Mouse (Mus musculus): ENCODE measurements around the gene Klk1b21. TPM values are rescaled to one million over a fixed set of nuclear protein-coding genes. Genes with fewer than 3 reads are reported as not detected.
"Not testable (repeated sequence)": the region's sequence is repeated elsewhere in the genome, so short reads cannot be mapped to it uniquely, and the experiment has no call there.

Klk1b21 gene
- not detected in 2 replicates for polyA plus RNA-seq (2015; fragmentation: Nextera tagmentation; extraction: Ambion mirVana)

DNA sequence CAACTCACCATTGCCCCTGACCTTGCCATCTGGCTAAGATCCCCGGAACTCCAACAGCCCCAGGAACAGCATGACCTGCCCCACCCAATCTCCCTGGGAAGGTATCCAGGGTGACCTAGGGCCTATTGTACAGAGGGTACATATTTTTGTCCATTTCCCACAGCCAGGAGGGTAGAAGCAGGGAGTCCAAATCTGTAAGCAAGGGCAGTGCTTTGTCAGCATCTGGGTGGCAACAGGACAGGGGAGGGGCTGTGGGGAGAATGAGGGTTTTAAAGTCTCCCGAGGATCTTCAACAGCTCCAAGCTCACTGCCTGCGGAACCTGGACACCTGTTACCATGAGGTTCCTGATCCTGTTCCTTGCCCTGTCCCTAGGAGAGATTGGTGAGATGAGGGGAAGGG lies at the start of gene Klk1b21:
Gene Klk1b21 (plus strand): TSS at position 301 of the 400 bp plus-strand sequence.
- WGBS: 83% methylated on average over 3 of the region's 3 CpGs
- not testable (repeated sequence) for H3K4me3 ChIP-seq (ENCODE audit: low read depth, low read length); H3K27me3 ChIP-seq (ENCODE audit: control insufficient read depth, insufficient read depth, low read depth, low read length); H3K36me3 ChIP-seq (ENCODE audit: control insufficient read depth, insufficient read depth, low read length); H3K9me3 ChIP-seq (replicated peaks; ENCODE audit: control insufficient read depth, low read length, poor library complexity, severe bottlenecking); ATAC-seq; H3K9ac ChIP-seq (ENCODE audit: low read depth, low read length); H3K27ac ChIP-seq (ENCODE audit: low read length); H3K4me1 ChIP-seq (ENCODE audit: control insufficient read depth, insufficient read depth, low read length); H3K4me2 ChIP-seq (ENCODE audit: low read length)

DNA sequence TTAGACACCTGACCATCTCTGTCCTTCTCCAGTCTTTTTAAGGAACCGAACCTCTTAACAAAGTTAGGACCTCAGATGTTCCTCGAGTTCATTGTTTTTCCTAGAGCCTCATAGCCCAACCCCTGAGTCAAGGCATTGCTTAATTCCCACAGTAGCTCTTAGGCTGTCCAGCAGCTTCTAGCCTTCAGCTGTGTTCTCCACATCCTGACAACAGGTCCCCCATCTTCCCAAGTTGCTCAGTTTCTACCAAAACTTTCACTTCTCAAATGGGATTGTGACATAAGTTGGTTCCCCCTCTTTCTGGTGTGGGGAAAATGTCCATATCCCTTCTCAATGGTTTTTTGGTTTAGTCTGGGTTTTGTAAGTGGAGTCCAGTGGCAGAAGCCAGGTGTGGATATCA lies 30.0 kb upstream of the Klk1b21 start:
- no peaks in the 10 kb centered on the region for H3K4me1 ChIP-seq (ENCODE audit: control insufficient read depth, insufficient read depth, low read length)
- no peaks in the 10 kb centered on the region for H3K9me3 ChIP-seq (replicated peaks; ENCODE audit: control insufficient read depth, low read length, poor library complexity, severe bottlenecking)
- no peak overlapping the region for H3K4me2 ChIP-seq (ENCODE audit: low read length)
- no peak for ATAC-seq
- H3K4me3 ChIP-seq (ENCODE audit: low read depth, low read length): no peak overlapping the region
- no peaks in the 10 kb centered on the region for H3K27me3 ChIP-seq (ENCODE audit: control insufficient read depth, insufficient read depth, low read depth, low read length)
- WGBS: 73% methylated on average over 2 of the region's 2 CpGs
- no peak overlapping the region for H3K9ac ChIP-seq (ENCODE audit: low read depth, low read length)
- no peak overlapping the region for H3K27ac ChIP-seq (ENCODE audit: low read length)
- no peaks in the 10 kb centered on the region for H3K36me3 ChIP-seq (ENCODE audit: control insufficient read depth, insufficient read depth, low read length)

DNA sequence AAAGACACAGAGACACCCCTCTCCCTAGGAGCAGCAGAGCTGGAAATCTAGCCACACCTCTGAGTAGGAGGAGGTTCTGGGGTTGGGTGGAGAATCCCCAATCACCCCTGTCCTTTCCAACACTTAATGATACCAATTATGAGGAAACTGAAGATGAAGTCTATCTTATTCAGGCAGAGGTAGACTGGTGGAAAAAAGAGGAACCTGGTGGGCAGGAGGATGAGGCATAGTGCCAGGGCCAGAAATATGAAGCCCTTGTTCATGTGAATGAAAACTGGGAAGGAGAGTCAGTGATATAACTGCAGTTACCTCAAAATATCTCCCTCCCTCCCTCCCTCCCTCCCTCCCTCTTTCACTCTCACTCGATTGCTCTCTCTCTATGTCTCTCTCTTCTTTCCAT lies 24.4 kb upstream of the Klk1b21 start:
- peaks cover under 1% of the 10 kb centered on the region; the same call in 1 of the 2 replicates for H3K9me3 ChIP-seq (replicated peaks; ENCODE audit: control insufficient read depth, low read length, poor library complexity, severe bottlenecking)
- H3K36me3 ChIP-seq (ENCODE audit: control insufficient read depth, insufficient read depth, low read length): no peaks in the 10 kb centered on the region
- WGBS: 67% methylated on average over 1 of the region's 1 CpGs
- H3K4me3 ChIP-seq (ENCODE audit: low read depth, low read length): no peak overlapping the region
- no peak overlapping the region for H3K4me2 ChIP-seq (ENCODE audit: low read length)
- H3K9ac ChIP-seq (ENCODE audit: low read depth, low read length): no peak overlapping the region
- no peak overlapping the region for H3K27ac ChIP-seq (ENCODE audit: low read length)
- no peaks in the 10 kb centered on the region for H3K27me3 ChIP-seq (ENCODE audit: control insufficient read depth, insufficient read depth, low read depth, low read length)
- no peaks in the 10 kb centered on the region for H3K4me1 ChIP-seq (ENCODE audit: control insufficient read depth, insufficient read depth, low read length)
- no peak for ATAC-seq

DNA sequence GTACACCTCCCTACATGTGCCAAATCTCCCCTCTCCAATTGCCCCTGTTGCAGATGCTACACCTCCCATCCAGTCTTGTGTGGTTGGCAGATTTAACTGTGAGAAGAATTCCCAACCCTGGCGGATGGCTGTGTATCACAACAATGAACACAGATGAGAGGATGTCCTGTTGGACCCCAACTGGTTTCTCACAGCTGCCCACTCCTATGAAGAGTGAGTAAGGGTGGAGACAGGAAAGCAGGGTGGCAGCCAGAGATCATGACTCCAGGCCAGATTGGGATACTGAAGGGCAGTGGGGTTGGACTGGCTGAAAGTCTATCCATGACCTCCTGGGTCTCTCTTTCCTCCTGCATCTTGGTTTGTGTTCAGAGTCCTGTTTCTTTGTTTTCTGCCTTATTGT lies 6.0 kb upstream of the Klk1b21 start:
- no peak overlapping the region for H3K9ac ChIP-seq (ENCODE audit: low read depth, low read length)
- no peaks in the 10 kb centered on the region for H3K36me3 ChIP-seq (ENCODE audit: control insufficient read depth, insufficient read depth, low read length)
- no peak for ATAC-seq
- H3K4me2 ChIP-seq (ENCODE audit: low read length): no peak overlapping the region
- 96% methylated on average over 1 of the region's 1 CpGs for WGBS
- H3K27me3 ChIP-seq (ENCODE audit: control insufficient read depth, insufficient read depth, low read depth, low read length): no peaks in the 10 kb centered on the region
- no peaks in the 10 kb centered on the region for H3K4me1 ChIP-seq (ENCODE audit: control insufficient read depth, insufficient read depth, low read length)
- no peak overlapping the region for H3K4me3 ChIP-seq (ENCODE audit: low read depth, low read length)
- no peaks in the 10 kb centered on the region for H3K9me3 ChIP-seq (replicated peaks; ENCODE audit: control insufficient read depth, low read length, poor library complexity, severe bottlenecking)
- H3K27ac ChIP-seq (ENCODE audit: low read length): no peak overlapping the region

DNA sequence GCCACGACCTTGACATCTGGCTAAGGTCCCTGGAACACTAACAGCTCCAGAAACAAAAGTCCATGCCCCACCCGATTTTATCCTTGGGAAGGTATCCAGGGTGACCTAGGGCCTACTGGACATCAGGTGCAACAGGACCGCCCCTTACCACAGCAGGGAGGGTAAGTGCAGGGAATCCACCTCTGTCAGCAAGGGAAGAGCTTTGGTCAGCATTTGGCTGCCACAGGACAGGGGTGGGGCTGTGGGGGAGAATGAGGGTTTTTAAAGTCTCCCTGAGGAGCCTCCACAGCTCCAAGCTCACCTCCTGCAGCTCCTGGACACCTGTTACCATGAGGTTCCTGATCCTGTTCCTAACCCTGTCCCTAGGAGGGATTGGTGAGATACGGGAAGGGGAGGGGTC lies 10.2 kb downstream of the Klk1b21 start, which contains the start of gene Klk1b22:
Gene Klk1b22 (plus strand): TSS at position 301 of the 400 bp plus-strand sequence.
- WGBS: 79% methylated on average over 4 of the region's 4 CpGs
- Histone ChIP-seq H3K4me1 (ENCODE audit: control insufficient read depth, insufficient read depth, low read length) (no peaks in the 10 kb centered on the region), H3K27ac (ENCODE audit: low read length) (no peak within 1 kb of the TSS), H3K4me2 (ENCODE audit: low read length) (no peak within 1 kb of the TSS), H3K9ac (ENCODE audit: low read depth, low read length) (no peak within 1 kb of the TSS), H3K9me3 (replicated peaks; ENCODE audit: control insufficient read depth, low read length, poor library complexity, severe bottlenecking) (no peaks in the 10 kb centered on the region), H3K36me3 (ENCODE audit: control insufficient read depth, insufficient read depth, low read length) (no peaks in the 10 kb centered on the region), H3K27me3 (ENCODE audit: control insufficient read depth, insufficient read depth, low read depth, low read length) (no peaks in the 10 kb centered on the region), H3K4me3 (ENCODE audit: low read depth, low read length) (no peak within 1 kb of the TSS)
- no peak for ATAC-seq

DNA sequence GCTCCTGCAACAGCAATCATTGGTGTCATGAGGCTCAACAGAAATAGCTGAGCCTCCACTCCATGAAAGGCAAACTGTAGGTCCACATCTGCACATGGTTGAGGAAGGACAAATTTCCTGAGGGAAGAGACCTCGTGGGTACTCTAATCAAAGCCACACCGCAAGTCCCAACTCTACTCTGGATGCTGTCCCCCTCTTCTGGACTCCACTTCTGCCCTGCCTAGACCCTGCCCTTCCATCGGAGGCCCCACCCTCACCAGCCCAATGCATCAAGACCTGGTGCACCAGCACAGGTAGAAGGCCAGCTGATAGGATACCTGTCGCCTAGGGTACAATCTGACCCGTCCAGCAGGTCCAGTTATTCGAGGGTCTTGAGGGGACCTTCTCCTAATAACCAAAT lies 21.3 kb downstream of the Klk1b21 start:
- H3K9me3 ChIP-seq (replicated peaks; ENCODE audit: control insufficient read depth, low read length, poor library complexity, severe bottlenecking): no peaks in the 10 kb centered on the region
- no peaks in the 10 kb centered on the region for H3K36me3 ChIP-seq (ENCODE audit: control insufficient read depth, insufficient read depth, low read length)
- H3K9ac ChIP-seq (ENCODE audit: low read depth, low read length): no peak overlapping the region
- no peaks in the 10 kb centered on the region for H3K27me3 ChIP-seq (ENCODE audit: control insufficient read depth, insufficient read depth, low read depth, low read length)
- H3K4me3 ChIP-seq (ENCODE audit: low read depth, low read length): no peak overlapping the region
- WGBS: 91% methylated on average over 6 of the region's 6 CpGs
- no peak overlapping the region for H3K27ac ChIP-seq (ENCODE audit: low read length)
- no peaks in the 10 kb centered on the region for H3K4me1 ChIP-seq (ENCODE audit: control insufficient read depth, insufficient read depth, low read length)
- ATAC-seq: no peak
- no peak overlapping the region for H3K4me2 ChIP-seq (ENCODE audit: low read length)

DNA sequence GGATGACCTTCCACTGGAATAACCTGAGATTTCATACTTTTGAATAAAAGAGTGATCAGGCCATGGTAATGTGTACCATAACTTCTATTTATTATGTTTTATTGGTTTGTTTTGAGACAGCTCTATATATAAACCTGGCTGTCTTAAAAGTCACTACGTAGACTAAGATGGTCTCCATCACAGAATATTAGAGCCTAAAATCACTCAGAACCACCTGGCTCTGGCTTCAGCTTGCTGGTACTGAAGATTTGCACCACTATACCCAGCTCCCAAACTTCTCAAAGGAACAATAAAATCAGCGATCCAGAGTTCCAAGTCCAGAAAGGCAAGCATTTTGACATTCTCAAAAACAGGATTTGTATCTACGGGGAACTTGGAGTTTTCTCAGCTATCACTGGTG lies 34.3 kb downstream of the Klk1b21 start, which contains the start of gene Klk1b16:
Gene Klk1b16 (plus strand): TSS at position 301 of the 400 bp plus-strand sequence.
- H3K27me3 ChIP-seq (ENCODE audit: control insufficient read depth, insufficient read depth, low read depth, low read length): no peaks in the 10 kb centered on the region
- H3K9ac ChIP-seq (ENCODE audit: low read depth, low read length): no peak within 1 kb of the TSS
- ATAC-seq: no peak
- H3K36me3 ChIP-seq (ENCODE audit: control insufficient read depth, insufficient read depth, low read length): no peaks in the 10 kb centered on the region
- no peak within 1 kb of the TSS for H3K4me2 ChIP-seq (ENCODE audit: low read length)
- no peaks in the 10 kb centered on the region for H3K4me1 ChIP-seq (ENCODE audit: control insufficient read depth, insufficient read depth, low read length)
- H3K27ac ChIP-seq (ENCODE audit: low read length): no peak within 1 kb of the TSS
- WGBS: 95% methylated on average over 3 of the region's 3 CpGs
- H3K9me3 ChIP-seq (replicated peaks; ENCODE audit: control insufficient read depth, low read length, poor library complexity, severe bottlenecking): no peaks in the 10 kb centered on the region
- no peak within 1 kb of the TSS for H3K4me3 ChIP-seq (ENCODE audit: low read depth, low read length)

Other genes with a start within 250 kb of the Klk1b21 start
- 0.39 TPM in 1 of 2 replicates, not detected in the other for gene Klk4, start 221.2 kb upstream of the Klk1b21 start, polyA plus RNA-seq (2015; fragmentation: Nextera tagmentation; extraction: Ambion mirVana)
- gene Klk15, start 168.6 kb upstream of the Klk1b21 start, polyA plus RNA-seq (2015; fragmentation: Nextera tagmentation; extraction: Ambion mirVana): not detected in 2 replicates
- gene Klk1b8, start 151.7 kb upstream of the Klk1b21 start, polyA plus RNA-seq (2015; fragmentation: Nextera tagmentation; extraction: Ambion mirVana): not detected in 2 replicates
- not detected in 2 replicates for gene Klk1b1, start 135.6 kb upstream of the Klk1b21 start, polyA plus RNA-seq (2015; fragmentation: Nextera tagmentation; extraction: Ambion mirVana)
- gene Klk1b9, start 126.3 kb upstream of the Klk1b21 start, polyA plus RNA-seq (2015; fragmentation: Nextera tagmentation; extraction: Ambion mirVana): not detected in 2 replicates
- not detected in 2 replicates for gene Klk1b11, start 106.5 kb upstream of the Klk1b21 start, polyA plus RNA-seq (2015; fragmentation: Nextera tagmentation; extraction: Ambion mirVana)
- gene Klk1b26, start 90.2 kb upstream of the Klk1b21 start, polyA plus RNA-seq (2015; fragmentation: Nextera tagmentation; extraction: Ambion mirVana): not detected in 2 replicates
- gene Klk1b27, start 50.0 kb upstream of the Klk1b21 start, polyA plus RNA-seq (2015; fragmentation: Nextera tagmentation; extraction: Ambion mirVana): not detected in 2 replicates
- not detected in 2 replicates for gene Klk1b22, start 10.3 kb downstream of the Klk1b21 start, polyA plus RNA-seq (2015; fragmentation: Nextera tagmentation; extraction: Ambion mirVana)
- gene Klk1b16, start 34.4 kb downstream of the Klk1b21 start, polyA plus RNA-seq (2015; fragmentation: Nextera tagmentation; extraction: Ambion mirVana): not detected in 2 replicates
- gene Klk1b24, start 85.9 kb downstream of the Klk1b21 start, polyA plus RNA-seq (2015; fragmentation: Nextera tagmentation; extraction: Ambion mirVana): not detected in 2 replicates
- not detected in 2 replicates for gene Klk1b3, start 95.9 kb downstream of the Klk1b21 start, polyA plus RNA-seq (2015; fragmentation: Nextera tagmentation; extraction: Ambion mirVana)
- not detected in 2 replicates for gene Klk1b4, start 105.1 kb downstream of the Klk1b21 start, polyA plus RNA-seq (2015; fragmentation: Nextera tagmentation; extraction: Ambion mirVana)
- not detected in 2 replicates for gene Klk1b5, start 113.6 kb downstream of the Klk1b21 start, polyA plus RNA-seq (2015; fragmentation: Nextera tagmentation; extraction: Ambion mirVana)
- gene Klk1, start 123.0 kb downstream of the Klk1b21 start, polyA plus RNA-seq (2015; fragmentation: Nextera tagmentation; extraction: Ambion mirVana): not detected in 2 replicates
- not detected in 2 replicates for gene Gm36864, start 133.8 kb downstream of the Klk1b21 start, polyA plus RNA-seq (2015; fragmentation: Nextera tagmentation; extraction: Ambion mirVana)
- 1.1 and 1.5 TPM in 2 replicates for gene 1700028J19Rik, start 144.4 kb downstream of the Klk1b21 start, polyA plus RNA-seq (2015; fragmentation: Nextera tagmentation; extraction: Ambion mirVana)
- 225 and 237 TPM in 2 replicates for gene 2410002F23Rik, start 144.4 kb downstream of the Klk1b21 start, polyA plus RNA-seq (2015; fragmentation: Nextera tagmentation; extraction: Ambion mirVana)
- gene Acp4, start 155.1 kb downstream of the Klk1b21 start, polyA plus RNA-seq (2015; fragmentation: Nextera tagmentation; extraction: Ambion mirVana): 0.14 TPM in 1 of 2 replicates, not detected in the other
- gene Gm15517, start 159.1 kb downstream of the Klk1b21 start, polyA plus RNA-seq (2015; fragmentation: Nextera tagmentation; extraction: Ambion mirVana): not detected in 2 replicates
- 4.0 and 4.2 TPM in 2 replicates for gene Clec11a, start 204.6 kb downstream of the Klk1b21 start, polyA plus RNA-seq (2015; fragmentation: Nextera tagmentation; extraction: Ambion mirVana)
- 35.6 and 36.8 TPM in 2 replicates for gene Shank1, start 207.9 kb downstream of the Klk1b21 start, polyA plus RNA-seq (2015; fragmentation: Nextera tagmentation; extraction: Ambion mirVana)